Mouse (Mus musculus): ENCODE results near the gene Xndc1.

DNA sequence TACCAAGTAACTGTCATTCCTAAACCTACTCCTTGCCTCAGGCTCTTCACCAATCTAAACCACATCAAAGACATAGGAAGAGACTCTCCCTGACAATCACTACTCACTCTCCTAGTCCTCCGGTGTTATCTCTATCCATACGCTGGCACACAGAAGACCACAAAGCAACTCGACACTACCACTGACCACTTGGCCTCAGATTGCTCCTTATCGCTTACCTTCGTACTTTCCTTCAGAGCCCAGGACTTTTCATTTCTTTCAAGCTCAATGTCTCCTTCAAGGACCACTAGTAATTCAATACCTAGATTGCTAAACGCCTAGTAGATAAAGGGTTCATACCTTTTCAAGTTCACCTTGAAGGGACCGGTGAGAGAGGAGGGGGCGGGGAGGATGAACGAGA is 1.4 kb upstream of the Xndc1 start:
- no peak for TF ChIP-seq POLR2A (IDR thresholded peaks at IDR 0.05; ENCODE audit: low read depth, low read length)
- no peak for TF ChIP-seq CTCF (conservative IDR thresholded peaks at IDR 0.05; ENCODE audit: insufficient read depth, insufficient read length, low read depth, low read length)

All from kidney, adult 2 months (tissue).